Mouse (Mus musculus): ENCODE results near the gene Camk1d.

GRCm38 (mm10) chr2:5258250-5258649, 456.1 kb downstream of the Camk1d start:
- TF ChIP-seq CTCF (IDR thresholded peaks at IDR 0.05; ENCODE audit: borderline replicate concordance, control insufficient read depth, extremely low read depth, insufficient read depth, low read length, poor library complexity): no peak
- TF ChIP-seq POLR2A (IDR thresholded peaks at IDR 0.05; ENCODE audit: control insufficient read depth, extremely low read depth, insufficient read depth, low read length, poor library complexity): no peak
